Mouse (Mus musculus): ENCODE data around the gene Rxfp3. TPM values are rescaled to one million over a fixed set of nuclear protein-coding genes. Genes with fewer than 3 reads are reported as not detected.

Gene Rxfp3
- 0.04 and 0.13 TPM in 2 replicates for polyA plus RNA-seq (2015; fragmentation: Nextera tagmentation; extraction: Ambion mirVana)

DNA sequence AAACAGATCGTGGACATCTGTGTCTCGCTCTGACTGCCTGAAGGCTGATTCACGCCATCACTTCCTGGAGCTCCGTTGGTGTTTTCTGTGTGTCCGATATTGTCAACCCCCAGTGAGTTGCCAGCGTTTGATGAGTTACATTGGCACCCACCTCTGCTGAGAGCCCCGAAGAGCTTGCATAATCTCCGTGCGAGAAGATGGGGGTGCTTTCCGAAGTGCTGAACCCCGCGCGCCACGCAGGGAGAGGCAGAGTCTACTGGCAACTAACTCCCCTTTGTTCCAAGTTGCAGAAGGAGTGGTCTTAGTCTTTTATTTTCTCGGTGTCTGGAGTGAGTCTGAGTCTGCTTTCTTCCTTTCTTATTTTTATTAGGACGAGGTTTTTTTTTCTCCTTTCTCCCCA, at the start of gene Rxfp3:
Rxfp3 (minus strand) TSS at position 281 of the 400 bp plus-strand sequence.
- peak within 1 kb of the TSS; percentile 66 for H3K4me2 ChIP-seq (ENCODE audit: low read depth, low read length)
- peak within 1 kb of the TSS; percentile 48 for H3K4me3 ChIP-seq (ENCODE audit: low read length)
- H3K4me1 ChIP-seq (replicated peaks; ENCODE audit: control insufficient read depth, insufficient read depth, low read length) = peaks cover 13% of the 10 kb centered on the region
- no peak within 1 kb of the TSS for H3K27ac ChIP-seq (ENCODE audit: low read length)
- H3K36me3 ChIP-seq (ENCODE audit: control insufficient read depth, insufficient read depth, low read length) = no peaks in the 10 kb centered on the region
- no peaks in the 10 kb centered on the region for H3K9me3 ChIP-seq (ENCODE audit: control insufficient read depth, low read length)
- 3% methylated on average over 16 of the region's 16 CpGs for WGBS
- H3K27me3 ChIP-seq (ENCODE audit: control insufficient read depth, insufficient read depth, low read depth, low read length) = peaks cover 44% of the 10 kb centered on the region
- ATAC-seq (ENCODE audit: low read depth) = no peak
- no peak within 1 kb of the TSS for H3K9ac ChIP-seq (ENCODE audit: low read length)

DNA sequence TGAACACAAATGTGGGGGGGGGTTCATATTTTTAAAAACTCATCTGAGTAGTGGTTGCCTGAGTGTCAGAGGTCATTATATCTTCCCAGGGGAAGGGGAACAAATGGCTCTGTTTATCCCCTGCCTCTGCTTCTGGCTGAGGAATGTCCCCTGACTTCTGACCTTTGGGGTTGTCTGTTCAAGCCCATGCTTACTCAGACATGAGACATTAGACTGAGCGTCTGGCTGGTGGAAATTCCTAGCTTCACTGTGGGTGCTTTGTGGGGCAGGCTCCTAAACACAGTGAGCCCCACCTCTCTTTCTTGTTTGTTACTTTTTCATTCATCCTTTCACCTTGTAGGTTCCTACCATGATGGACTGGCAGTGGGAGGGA, 47.2 kb upstream of the Rxfp3 start:
- no peak overlapping the region for H3K27ac ChIP-seq (ENCODE audit: low read length)
- no peak overlapping the region for H3K4me2 ChIP-seq (ENCODE audit: low read depth, low read length)
- H3K9me3 ChIP-seq (ENCODE audit: control insufficient read depth, low read length) = no peaks in the 10 kb centered on the region
- H3K4me3 ChIP-seq (ENCODE audit: low read length) = no peak overlapping the region
- H3K27me3 ChIP-seq (ENCODE audit: control insufficient read depth, insufficient read depth, low read depth, low read length) = no peaks in the 10 kb centered on the region
- H3K9ac ChIP-seq (ENCODE audit: low read length) = no peak overlapping the region
- 30% methylated on average over 1 of the region's 1 CpGs for WGBS
- H3K4me1 ChIP-seq (replicated peaks; ENCODE audit: control insufficient read depth, insufficient read depth, low read length) = no peaks in the 10 kb centered on the region
- ATAC-seq (ENCODE audit: low read depth) = peak; percentile 36; the same call in 1 of the 2 replicates
- no peaks in the 10 kb centered on the region for H3K36me3 ChIP-seq (ENCODE audit: control insufficient read depth, insufficient read depth, low read length)

DNA sequence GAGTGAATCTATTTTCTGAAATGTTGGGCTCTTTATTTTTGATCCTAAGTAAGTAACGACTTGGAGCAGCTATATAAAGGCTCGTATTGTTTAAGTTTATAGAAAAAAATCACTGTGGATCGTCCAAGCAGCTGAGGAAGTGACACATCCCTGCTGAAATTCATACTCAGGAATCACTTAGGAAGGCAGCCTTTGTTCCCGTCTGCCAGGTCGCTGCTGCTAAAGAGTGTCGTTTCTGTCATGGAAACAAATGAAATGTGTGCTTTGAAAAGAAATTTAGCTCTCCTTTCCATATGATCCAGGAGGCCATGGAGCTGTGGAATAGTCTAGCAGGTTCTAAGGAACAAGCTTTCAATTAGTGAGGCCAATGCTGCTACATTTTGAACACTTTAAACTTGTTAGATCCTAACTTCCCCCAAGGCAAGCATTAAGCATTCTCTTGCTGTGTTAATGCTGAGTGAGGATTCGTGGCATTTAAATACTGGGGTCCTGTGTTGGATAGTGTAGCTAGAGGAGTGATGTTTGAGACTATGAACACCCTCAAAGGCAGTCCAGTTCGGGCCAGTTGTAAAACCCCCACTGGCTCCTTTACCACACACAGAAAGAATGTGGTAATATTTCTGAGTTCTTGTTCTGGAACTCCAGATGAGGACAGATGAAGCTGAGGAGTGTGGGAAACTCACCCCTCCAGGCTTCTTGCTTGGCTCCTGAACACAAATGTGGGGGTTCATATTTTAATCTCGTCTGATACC, 46.6 kb upstream of the Rxfp3 start:
- no peak overlapping the region for H3K9ac ChIP-seq (ENCODE audit: low read length)
- no peak for ATAC-seq (ENCODE audit: low read depth)
- 0 out of 2 replicates have a peak overlapping the region, but pooled peaks have one; percentile 10 for H3K27ac ChIP-seq (ENCODE audit: low read length)
- no peaks in the 10 kb centered on the region for H3K4me1 ChIP-seq (replicated peaks; ENCODE audit: control insufficient read depth, insufficient read depth, low read length)
- H3K4me3 ChIP-seq (ENCODE audit: low read length) = no peak overlapping the region
- no peak overlapping the region for H3K4me2 ChIP-seq (ENCODE audit: low read depth, low read length)
- H3K27me3 ChIP-seq (ENCODE audit: control insufficient read depth, insufficient read depth, low read depth, low read length) = no peaks in the 10 kb centered on the region
- no peaks in the 10 kb centered on the region for H3K9me3 ChIP-seq (ENCODE audit: control insufficient read depth, low read length)
- H3K36me3 ChIP-seq (ENCODE audit: control insufficient read depth, insufficient read depth, low read length) = no peaks in the 10 kb centered on the region
- 22% methylated on average over 9 of the region's 9 CpGs for WGBS

- no peak overlapping the region for H3K27ac ChIP-seq (ENCODE audit: low read length)
- 93% methylated on average over 3 of the region's 3 CpGs for WGBS
- H3K4me1 ChIP-seq (replicated peaks; ENCODE audit: control insufficient read depth, insufficient read depth, low read length) = no peaks in the 10 kb centered on the region
- H3K4me2 ChIP-seq (ENCODE audit: low read depth, low read length) = no peak overlapping the region
- H3K9ac ChIP-seq (ENCODE audit: low read length) = no peak overlapping the region
- no peaks in the 10 kb centered on the region for H3K9me3 ChIP-seq (ENCODE audit: control insufficient read depth, low read length)
- no peaks in the 10 kb centered on the region for H3K36me3 ChIP-seq (ENCODE audit: control insufficient read depth, insufficient read depth, low read length)
- ATAC-seq (ENCODE audit: low read depth) = no peak
- no peak overlapping the region for H3K4me3 ChIP-seq (ENCODE audit: low read length)
- no peaks in the 10 kb centered on the region for H3K27me3 ChIP-seq (ENCODE audit: control insufficient read depth, insufficient read depth, low read depth, low read length)
Measured at GRCm38 (mm10) chr15:11083678-11084077, 45.9 kb upstream of the Rxfp3 start.

DNA sequence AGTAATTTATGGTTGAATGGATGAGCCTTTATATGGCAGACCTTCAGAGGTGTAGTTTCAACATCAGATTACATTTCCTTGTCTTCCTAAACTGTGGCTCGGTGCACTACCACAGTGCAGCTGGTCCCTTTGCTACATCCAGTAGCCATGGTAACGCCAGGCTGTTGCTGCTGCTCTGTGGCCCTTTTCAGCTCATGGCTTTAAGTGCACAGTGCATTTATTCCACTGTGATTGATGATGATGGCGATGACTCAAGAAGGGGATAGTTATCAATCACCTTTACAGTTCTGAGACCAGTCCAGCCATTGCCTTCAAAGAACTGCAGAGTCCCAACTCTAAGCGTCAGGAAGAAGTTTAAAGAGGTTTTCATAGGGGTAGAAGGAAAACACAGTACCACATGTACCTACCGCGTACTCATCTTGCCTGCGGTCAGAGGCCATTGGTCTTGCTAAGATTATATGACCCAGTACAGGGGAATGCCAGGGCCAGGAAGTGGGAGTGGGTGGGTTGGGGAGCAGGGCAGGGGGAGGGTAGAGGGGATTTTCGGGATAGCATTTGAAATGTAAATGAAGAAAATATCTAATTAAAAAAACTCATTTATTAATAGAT, 45.3 kb upstream of the Rxfp3 start:
- no peaks in the 10 kb centered on the region for H3K4me1 ChIP-seq (replicated peaks; ENCODE audit: control insufficient read depth, insufficient read depth, low read length)
- H3K9me3 ChIP-seq (ENCODE audit: control insufficient read depth, low read length) = no peaks in the 10 kb centered on the region
- no peak overlapping the region for H3K9ac ChIP-seq (ENCODE audit: low read length)
- no peak overlapping the region for H3K4me3 ChIP-seq (ENCODE audit: low read length)
- no peaks in the 10 kb centered on the region for H3K27me3 ChIP-seq (ENCODE audit: control insufficient read depth, insufficient read depth, low read depth, low read length)
- no peak overlapping the region for H3K27ac ChIP-seq (ENCODE audit: low read length)
- no peak for ATAC-seq (ENCODE audit: low read depth)
- no peaks in the 10 kb centered on the region for H3K36me3 ChIP-seq (ENCODE audit: control insufficient read depth, insufficient read depth, low read length)
- no peak overlapping the region for H3K4me2 ChIP-seq (ENCODE audit: low read depth, low read length)
- WGBS = 54% methylated on average over 8 of the region's 8 CpGs

DNA sequence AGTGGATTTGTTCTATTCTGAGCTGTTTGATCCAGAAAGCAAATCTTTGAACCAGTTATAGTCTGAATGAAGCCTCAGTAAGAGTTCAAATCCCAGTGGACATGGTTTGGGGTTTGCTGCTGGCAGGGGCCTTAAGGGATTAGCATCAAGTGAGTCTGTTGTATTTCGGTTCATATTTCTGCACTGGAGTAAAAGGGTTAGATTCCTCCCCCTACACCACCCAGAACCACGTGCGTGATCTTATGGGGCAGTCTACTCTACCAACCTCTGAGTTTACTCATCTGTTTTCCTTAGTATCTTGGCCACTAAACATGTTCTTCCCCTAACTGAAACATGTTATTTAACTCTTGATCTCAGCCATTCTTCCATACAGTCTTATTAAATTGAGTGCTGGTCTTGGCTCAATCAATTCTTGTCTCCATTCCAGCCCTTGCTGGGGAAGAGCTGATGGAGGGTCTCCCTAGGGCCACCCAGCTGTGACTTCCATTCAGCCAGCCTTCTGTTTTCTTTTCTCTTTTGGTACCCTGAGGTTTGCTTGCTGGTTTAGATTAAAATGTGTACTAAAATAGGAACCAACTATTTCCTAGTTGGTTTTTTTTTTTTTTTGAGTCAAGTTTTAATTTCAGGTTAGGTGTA, 38.1 kb upstream of the Rxfp3 start:
- Histone ChIP-seq H3K4me3 (ENCODE audit: low read length) (no peak overlapping the region), H3K4me2 (ENCODE audit: low read depth, low read length) (no peak overlapping the region), H3K9me3 (ENCODE audit: control insufficient read depth, low read length) (no peaks in the 10 kb centered on the region), H3K27ac (ENCODE audit: low read length) (no peak overlapping the region), H3K36me3 (ENCODE audit: control insufficient read depth, insufficient read depth, low read length) (no peaks in the 10 kb centered on the region), H3K9ac (ENCODE audit: low read length) (no peak overlapping the region), H3K27me3 (ENCODE audit: control insufficient read depth, insufficient read depth, low read depth, low read length) (no peaks in the 10 kb centered on the region), H3K4me1 (replicated peaks; ENCODE audit: control insufficient read depth, insufficient read depth, low read length) (no peaks in the 10 kb centered on the region)
- no peak for ATAC-seq (ENCODE audit: low read depth)
- WGBS = 75% methylated on average over 3 of the region's 3 CpGs

- no peaks in the 10 kb centered on the region for H3K27me3 ChIP-seq (ENCODE audit: control insufficient read depth, insufficient read depth, low read depth, low read length)
- no peak for ATAC-seq (ENCODE audit: low read depth)
- no peak overlapping the region for H3K4me2 ChIP-seq (ENCODE audit: low read depth, low read length)
- 71% methylated on average over 7 of the region's 7 CpGs for WGBS
- no peak overlapping the region for H3K4me3 ChIP-seq (ENCODE audit: low read length)
- H3K9ac ChIP-seq (ENCODE audit: low read length) = no peak overlapping the region
- peaks cover 10% of the 10 kb centered on the region for H3K4me1 ChIP-seq (replicated peaks; ENCODE audit: control insufficient read depth, insufficient read depth, low read length)
- H3K9me3 ChIP-seq (ENCODE audit: control insufficient read depth, low read length) = no peaks in the 10 kb centered on the region
- H3K36me3 ChIP-seq (ENCODE audit: control insufficient read depth, insufficient read depth, low read length) = no peaks in the 10 kb centered on the region
- H3K27ac ChIP-seq (ENCODE audit: low read length) = no peak overlapping the region
Measured at GRCm38 (mm10) chr15:11067891-11068290, 30.1 kb upstream of the Rxfp3 start.

- peak overlapping the region; percentile 59 for H3K9ac ChIP-seq (ENCODE audit: low read length)
- no peak for ATAC-seq (ENCODE audit: low read depth)
- 11% methylated on average over 5 of the region's 5 CpGs for WGBS
- no peaks in the 10 kb centered on the region for H3K36me3 ChIP-seq (ENCODE audit: control insufficient read depth, insufficient read depth, low read length)
- no peaks in the 10 kb centered on the region for H3K27me3 ChIP-seq (ENCODE audit: control insufficient read depth, insufficient read depth, low read depth, low read length)
- H3K9me3 ChIP-seq (ENCODE audit: control insufficient read depth, low read length) = no peaks in the 10 kb centered on the region
- H3K4me3 ChIP-seq (ENCODE audit: low read length) = peak overlapping the region; percentile 45
- peak overlapping the region; percentile 63 for H3K4me2 ChIP-seq (ENCODE audit: low read depth, low read length)
- H3K27ac ChIP-seq (ENCODE audit: low read length) = peak overlapping the region; percentile 90; the same call in 1 of the 2 replicates
- peaks cover 10% of the 10 kb centered on the region for H3K4me1 ChIP-seq (replicated peaks; ENCODE audit: control insufficient read depth, insufficient read depth, low read length)
Measured at GRCm38 (mm10) chr15:11066299-11066698, 28.5 kb upstream of the Rxfp3 start.

- H3K4me2 ChIP-seq (ENCODE audit: low read depth, low read length) = peak overlapping the region; percentile 63
- peak overlapping the region; percentile 59 for H3K9ac ChIP-seq (ENCODE audit: low read length)
- peaks cover 10% of the 10 kb centered on the region for H3K4me1 ChIP-seq (replicated peaks; ENCODE audit: control insufficient read depth, insufficient read depth, low read length)
- H3K9me3 ChIP-seq (ENCODE audit: control insufficient read depth, low read length) = no peaks in the 10 kb centered on the region
- H3K27ac ChIP-seq (ENCODE audit: low read length) = peak overlapping the region; percentile 90
- H3K4me3 ChIP-seq (ENCODE audit: low read length) = peak overlapping the region; percentile 45
- H3K27me3 ChIP-seq (ENCODE audit: control insufficient read depth, insufficient read depth, low read depth, low read length) = no peaks in the 10 kb centered on the region
- no peak for ATAC-seq (ENCODE audit: low read depth)
- WGBS = 2% methylated on average over 9 of the region's 9 CpGs
- no peaks in the 10 kb centered on the region for H3K36me3 ChIP-seq (ENCODE audit: control insufficient read depth, insufficient read depth, low read length)
Measured at GRCm38 (mm10) chr15:11065528-11066171, 27.9 kb upstream of the Rxfp3 start.
